Mouse (Mus musculus) forebrain, embryonic 12.5 days (tissue): Measurements from ENCODE around the gene Cxcl13. TPM values are rescaled to one million over a fixed set of nuclear protein-coding genes. Genes with fewer than 3 reads are reported as not detected.

Experiments
- ATAC-seq: fragments of 200-750 bp; cut with Nextera tagmentation; 2 replicates; pipeline ENCODE4 v1.8.0; 2017; ENCODE audit warnings: moderate TSS enrichment; ENCODE audit not compliant: low FRiP score
- H3K27ac ChIP-seq: fragments of 300-500 bp; sonication (generic); 2 replicates; pipeline ENCODE4 v1.5.1; 2016; ENCODE audit warnings: mild to moderate bottlenecking
- H3K27me3 ChIP-seq: fragments of 300-500 bp; sonication (generic); 2 replicates; pipeline ENCODE4 v1.6.1; 2016; ENCODE audit warnings: mild to moderate bottlenecking
- H3K36me3 ChIP-seq: fragments of 300-500 bp; sonication (generic); replicated peaks from 2 replicates; pipeline ENCODE4 v1.6.1; 2016; ENCODE audit warnings: mild to moderate bottlenecking
- H3K4me1 ChIP-seq: fragments of 300-500 bp; sonication (generic); 2 replicates; pipeline ENCODE4 v1.6.1; 2016
- H3K4me2 ChIP-seq: fragments of 300-500 bp; sonication (generic); 2 replicates; pipeline ENCODE4 v1.6.1; 2016; ENCODE audit warnings: mild to moderate bottlenecking, moderate library complexity
- H3K4me3 ChIP-seq: fragments of 300-500 bp; sonication (generic); replicated peaks from 2 replicates; pipeline ENCODE4 v1.5.1; 2016; ENCODE audit warnings: mild to moderate bottlenecking
- H3K9ac ChIP-seq: fragments of 300-500 bp; sonication (generic); 2 replicates; pipeline ENCODE4 v1.6.1; 2016; ENCODE audit warnings: mild to moderate bottlenecking
- H3K9me3 ChIP-seq: fragments of 300-500 bp; sonication (generic); 2 replicates; pipeline ENCODE4 v1.6.1; 2016
- WGBS: fragments of 180-500 bp; shearing (Covaris S2); methylation state at CpG from one replicate; pipeline ENCODE4 v1.1.7; 2016; 5-methylcytosine and 5-hydroxymethylcytosine counted together
- polyA plus RNA-seq: library from polyadenylated mRNA; unstranded; fragments of >200 nt; fragmentation: Nextera tagmentation; extraction: Ambion mirVana; gene quantifications from 2 replicates; pipeline ENCODE4 v1.2.1, GENCODE M21; 2016

The Cxcl13 gene
- 0.35 TPM in 1 of 2 replicates, not detected in the other for polyA plus RNA-seq

GRCm38 (mm10) chr5:95956651-95957050 is at the start of gene Cxcl13:
Gene Cxcl13 (plus strand): TSS chr5:95956951.
- Histone ChIP-seq H3K4me3 (no peak within 1 kb of the TSS), H3K4me2 (no peak within 1 kb of the TSS), H3K36me3 (no peaks in the 10 kb centered on the region), H3K4me1 (no peaks in the 10 kb centered on the region), H3K27me3 (no peaks in the 10 kb centered on the region), H3K27ac (no peak within 1 kb of the TSS), H3K9ac (no peak within 1 kb of the TSS), H3K9me3 (no peaks in the 10 kb centered on the region)
- WGBS: 69% methylated on average over 5 of the region's 5 CpGs
- ATAC-seq: no peak

GRCm38 (mm10) chr5:95911006-95911405 is 45.7 kb upstream of the Cxcl13 start:
- WGBS: 81% methylated on average over 1 of the region's 1 CpGs
- no peak overlapping the region for H3K4me3 ChIP-seq
- no peaks in the 10 kb centered on the region for H3K4me1 ChIP-seq
- no peak overlapping the region for H3K27ac ChIP-seq
- H3K27me3 ChIP-seq: no peaks in the 10 kb centered on the region
- H3K36me3 ChIP-seq: no peaks in the 10 kb centered on the region
- H3K9ac ChIP-seq: no peak overlapping the region
- ATAC-seq: no peak
- no peak overlapping the region for H3K4me2 ChIP-seq
- H3K9me3 ChIP-seq: no peaks in the 10 kb centered on the region

- Histone ChIP-seq H3K27me3 (no peaks in the 10 kb centered on the region), H3K9me3 (no peaks in the 10 kb centered on the region), H3K36me3 (no peaks in the 10 kb centered on the region), H3K27ac (no peak overlapping the region), H3K4me1 (no peaks in the 10 kb centered on the region), H3K4me2 (no peak overlapping the region), H3K4me3 (no peak overlapping the region), H3K9ac (no peak overlapping the region)
- WGBS: 90% methylated on average over 6 of the region's 6 CpGs
- ATAC-seq: no peak
These were observed 38.3 kb upstream of the Cxcl13 start for GRCm38 (mm10) chr5:95918491-95918890.

DNA sequence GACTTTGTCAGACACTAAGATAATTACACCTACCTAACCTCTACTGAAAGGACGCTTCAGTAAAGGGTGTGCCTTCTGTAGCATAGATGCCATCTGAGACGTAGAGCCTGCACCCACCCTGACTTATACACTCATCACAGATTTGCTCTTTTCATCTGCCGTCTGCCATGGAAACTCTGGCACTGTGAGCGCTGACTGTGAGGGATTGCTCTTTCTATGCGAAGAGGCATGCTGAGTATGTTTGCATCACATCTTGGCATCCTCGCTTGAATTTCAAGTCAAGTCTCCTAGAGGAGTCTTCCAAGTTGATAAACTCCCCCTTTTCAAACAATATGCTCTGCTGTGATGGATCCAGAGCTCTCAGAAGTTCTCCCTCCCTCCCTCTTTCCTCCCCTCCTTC is 32.7 kb upstream of the Cxcl13 start:
- Histone ChIP-seq H3K36me3 (no peaks in the 10 kb centered on the region), H3K27ac (no peak overlapping the region), H3K9ac (no peak overlapping the region), H3K4me1 (no peaks in the 10 kb centered on the region), H3K27me3 (no peaks in the 10 kb centered on the region), H3K4me2 (no peak overlapping the region), H3K9me3 (no peaks in the 10 kb centered on the region), H3K4me3 (no peak overlapping the region)
- no peak for ATAC-seq
- WGBS: 76% methylated on average over 6 of the region's 6 CpGs

DNA sequence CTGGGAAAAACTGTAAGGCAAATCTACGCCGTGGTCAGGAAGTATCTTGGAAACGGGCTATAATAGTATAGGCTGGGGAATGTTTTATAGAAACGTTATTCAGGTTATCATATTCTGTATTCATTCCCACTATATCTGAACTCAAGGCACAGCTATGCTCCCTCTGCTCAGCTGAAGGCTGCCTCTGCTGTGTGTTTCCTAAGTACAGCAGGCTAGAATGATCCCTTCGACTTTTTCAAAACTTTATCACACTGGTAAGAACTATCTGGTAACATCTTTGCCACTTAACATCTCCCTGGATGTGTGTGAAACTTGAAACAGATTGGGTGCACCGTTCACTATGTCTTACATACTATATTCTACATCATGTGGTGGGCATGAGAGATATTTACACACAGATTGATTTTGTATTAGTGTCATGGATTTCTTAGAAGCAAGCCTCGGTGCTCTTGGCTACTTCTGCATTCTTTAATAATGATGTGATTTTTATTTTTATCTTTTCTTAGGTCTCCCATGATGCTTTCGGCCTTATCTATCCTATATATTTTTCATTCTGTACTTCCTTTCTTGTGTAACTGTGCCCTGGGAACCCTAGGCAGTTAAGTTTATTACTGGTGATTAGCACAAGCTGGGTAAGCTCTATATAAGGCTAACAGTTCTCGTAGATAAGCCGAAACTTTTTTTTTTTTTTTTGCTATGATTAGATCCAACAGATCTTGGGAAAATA is 31.4 kb upstream of the Cxcl13 start:
- no peak for ATAC-seq
- WGBS: 92% methylated on average over 10 of the region's 10 CpGs
- Histone ChIP-seq H3K9ac (no peak overlapping the region), H3K27me3 (no peaks in the 10 kb centered on the region), H3K4me3 (no peak overlapping the region), H3K27ac (no peak overlapping the region), H3K36me3 (no peaks in the 10 kb centered on the region), H3K9me3 (no peaks in the 10 kb centered on the region), H3K4me1 (no peaks in the 10 kb centered on the region), H3K4me2 (no peak overlapping the region)

- H3K9ac ChIP-seq: no peak overlapping the region
- no peaks in the 10 kb centered on the region for H3K9me3 ChIP-seq
- no peak overlapping the region for H3K27ac ChIP-seq
- no peaks in the 10 kb centered on the region for H3K36me3 ChIP-seq
- no peaks in the 10 kb centered on the region for H3K4me1 ChIP-seq
- H3K4me3 ChIP-seq: no peak overlapping the region
- WGBS: 90% methylated on average over 1 of the region's 1 CpGs
- H3K27me3 ChIP-seq: no peaks in the 10 kb centered on the region
- H3K4me2 ChIP-seq: no peak overlapping the region
- no peak for ATAC-seq
These were observed 30.9 kb upstream of the Cxcl13 start for GRCm38 (mm10) chr5:95925931-95926263.

DNA sequence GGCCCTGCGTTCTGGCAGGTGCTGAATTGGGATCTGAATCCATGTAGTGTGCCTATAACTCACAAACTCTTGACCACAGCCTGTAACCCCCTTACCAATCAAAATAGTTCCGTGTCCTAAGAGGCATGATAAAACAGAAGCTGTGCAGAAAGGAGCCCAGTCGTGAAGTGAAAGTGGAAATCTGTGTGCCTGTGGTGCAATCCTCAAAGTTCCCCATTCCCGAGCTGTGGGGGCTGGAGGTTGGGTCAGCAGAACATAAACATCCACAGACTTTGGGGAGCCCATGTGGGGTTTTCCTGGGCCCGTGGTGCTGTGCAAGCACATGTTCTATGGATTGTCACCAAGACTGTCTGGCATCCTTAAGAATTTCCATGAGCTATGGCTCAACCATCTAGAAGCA is 21.7 kb upstream of the Cxcl13 start:
- Histone ChIP-seq H3K36me3 (no peaks in the 10 kb centered on the region), H3K27ac (no peak overlapping the region), H3K27me3 (no peaks in the 10 kb centered on the region), H3K4me2 (no peak overlapping the region), H3K9me3 (no peaks in the 10 kb centered on the region), H3K9ac (no peak overlapping the region), H3K4me1 (no peaks in the 10 kb centered on the region), H3K4me3 (no peak overlapping the region)
- ATAC-seq: no peak
- 83% methylated on average over 5 of the region's 5 CpGs for WGBS

- 82% methylated on average over 5 of the region's 5 CpGs for WGBS
- H3K4me1 ChIP-seq: no peaks in the 10 kb centered on the region
These were observed 20.7 kb upstream of the Cxcl13 start for GRCm38 (mm10) chr5:95936068-95936467.

DNA sequence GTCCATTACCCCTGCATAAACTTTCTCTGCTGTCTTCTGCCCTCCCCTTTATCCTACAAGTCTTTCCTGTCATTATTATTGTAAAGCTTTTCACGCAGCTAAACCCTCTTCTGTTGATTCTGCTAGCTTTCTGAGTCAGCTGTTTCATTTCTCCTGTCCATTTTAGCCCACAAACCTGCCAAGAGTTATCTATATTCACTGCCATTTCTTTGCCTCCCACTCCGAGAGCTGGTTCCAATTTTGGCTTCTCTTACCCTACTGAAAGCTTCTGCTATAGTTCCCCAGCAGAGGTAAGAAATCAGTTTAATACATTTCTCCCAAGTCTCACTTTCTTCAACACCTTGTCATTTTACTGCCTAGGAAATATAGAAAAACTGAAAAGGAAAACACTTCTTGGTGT is 19.6 kb upstream of the Cxcl13 start:
- Histone ChIP-seq H3K36me3 (no peaks in the 10 kb centered on the region), H3K9ac (no peak overlapping the region), H3K27me3 (no peaks in the 10 kb centered on the region), H3K4me2 (no peak overlapping the region), H3K9me3 (no peaks in the 10 kb centered on the region), H3K4me1 (no peaks in the 10 kb centered on the region), H3K4me3 (no peak overlapping the region), H3K27ac (no peak overlapping the region)
- ATAC-seq: no peak
- 75% methylated on average over 2 of the region's 2 CpGs for WGBS

More at GRCm38 (mm10) chr5:95936068-95936467, 20.7 kb upstream of the Cxcl13 start:
- H3K4me2 ChIP-seq: no peak overlapping the region
- H3K9me3 ChIP-seq: no peaks in the 10 kb centered on the region
- ATAC-seq: no peak
- H3K9ac ChIP-seq: no peak overlapping the region
- no peaks in the 10 kb centered on the region for H3K27me3 ChIP-seq
- H3K27ac ChIP-seq: no peak overlapping the region
- H3K4me3 ChIP-seq: no peak overlapping the region
- no peaks in the 10 kb centered on the region for H3K36me3 ChIP-seq

DNA sequence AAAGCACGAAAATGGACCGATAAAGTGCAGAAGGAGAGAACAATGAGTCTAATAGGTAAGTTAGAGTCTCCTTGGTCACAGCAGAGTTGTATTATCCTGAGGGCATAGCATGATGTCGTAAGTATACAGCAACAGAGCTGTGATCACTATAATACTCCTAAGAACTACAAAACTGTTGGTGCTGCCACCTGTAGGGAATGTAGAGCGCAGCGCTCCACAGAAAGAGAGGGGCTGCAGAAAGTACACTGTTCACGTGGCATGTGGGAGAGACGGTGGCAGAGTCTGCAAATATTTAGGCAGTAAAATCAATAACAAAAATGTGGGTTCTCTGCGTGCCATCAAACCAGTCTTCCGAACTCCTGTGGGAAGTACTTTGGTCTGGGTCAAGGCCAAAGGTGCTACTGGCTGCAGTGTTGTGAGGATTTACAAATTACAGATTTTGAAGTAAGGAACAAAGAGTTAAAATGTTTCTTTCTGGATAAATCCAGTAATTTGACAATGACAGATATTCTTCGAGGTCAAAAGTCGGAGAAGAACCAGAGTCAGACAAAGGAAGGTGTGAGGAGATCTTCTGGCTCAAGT is 18.6 kb upstream of the Cxcl13 start:
- no peaks in the 10 kb centered on the region for H3K4me1 ChIP-seq
- H3K27me3 ChIP-seq: no peaks in the 10 kb centered on the region
- no peak for ATAC-seq
- WGBS: 83% methylated on average over 11 of the region's 11 CpGs
- H3K9me3 ChIP-seq: no peaks in the 10 kb centered on the region
- H3K9ac ChIP-seq: no peak overlapping the region
- H3K4me3 ChIP-seq: no peak overlapping the region
- H3K36me3 ChIP-seq: no peaks in the 10 kb centered on the region
- H3K27ac ChIP-seq: no peak overlapping the region
- no peak overlapping the region for H3K4me2 ChIP-seq

GRCm38 (mm10) chr5:95940682-95941221 is 16.0 kb upstream of the Cxcl13 start:
- Histone ChIP-seq H3K4me2 (no peak overlapping the region), H3K9me3 (no peaks in the 10 kb centered on the region), H3K4me3 (no peak overlapping the region), H3K9ac (no peak overlapping the region), H3K36me3 (no peaks in the 10 kb centered on the region), H3K27me3 (no peaks in the 10 kb centered on the region), H3K4me1 (no peaks in the 10 kb centered on the region), H3K27ac (no peak overlapping the region)
- 64% methylated on average over 4 of the region's 4 CpGs for WGBS
- ATAC-seq: no peak

DNA sequence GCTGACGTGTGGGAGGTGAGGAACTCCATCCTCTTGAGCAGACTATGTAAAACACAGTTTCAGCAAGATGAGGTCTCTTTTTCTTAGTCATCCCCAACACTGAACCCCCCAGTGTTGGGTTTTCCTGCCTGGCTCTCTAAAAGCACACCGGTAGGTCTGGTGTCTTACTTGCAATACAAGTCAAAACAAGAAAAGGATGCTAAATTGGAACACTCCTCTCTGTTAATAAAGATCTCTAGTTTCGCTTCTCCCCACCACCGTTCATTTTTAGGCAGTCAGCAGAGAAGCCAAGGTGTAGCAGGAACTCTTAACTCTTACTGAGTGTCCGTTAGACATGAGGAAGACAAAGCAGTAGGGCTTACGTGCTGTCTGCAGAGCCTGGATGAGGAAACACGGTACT is 15.2 kb upstream of the Cxcl13 start:
- 86% methylated on average over 7 of the region's 7 CpGs for WGBS
- H3K9ac ChIP-seq: no peak overlapping the region
- no peak overlapping the region for H3K4me3 ChIP-seq
- no peak for ATAC-seq
- H3K4me1 ChIP-seq: no peaks in the 10 kb centered on the region
- H3K27me3 ChIP-seq: no peaks in the 10 kb centered on the region
- no peaks in the 10 kb centered on the region for H3K36me3 ChIP-seq
- H3K4me2 ChIP-seq: no peak overlapping the region
- H3K9me3 ChIP-seq: no peaks in the 10 kb centered on the region
- H3K27ac ChIP-seq: no peak overlapping the region

GRCm38 (mm10) chr5:95945120-95945519 is 11.6 kb upstream of the Cxcl13 start:
- WGBS: 63% methylated on average over 3 of the region's 3 CpGs
- no peak for ATAC-seq
- no peak overlapping the region for H3K4me2 ChIP-seq
- H3K27ac ChIP-seq: no peak overlapping the region
- no peaks in the 10 kb centered on the region for H3K27me3 ChIP-seq
- no peaks in the 10 kb centered on the region for H3K36me3 ChIP-seq
- H3K4me3 ChIP-seq: no peak overlapping the region
- H3K4me1 ChIP-seq: no peaks in the 10 kb centered on the region
- no peak overlapping the region for H3K9ac ChIP-seq
- no peaks in the 10 kb centered on the region for H3K9me3 ChIP-seq
